Mouse (Mus musculus) ovary, postnatal 36 days (tissue): ENCODE results near the gene Hkdc1.

Source experiments
- DNase-seq: peaks from one replicate; pipeline ENCODE4 v3.0.0; 2022; ENCODE audit warnings: low spot score, mixed read lengths

Hkdc1 gene

GRCm38 (mm10) chr10:62379808-62380207 is 42.5 kb downstream of the Hkdc1 start, which contains the start of gene Hk1:
Hk1 (minus strand) TSS chr10:62379908.
- DNase-seq: no peak

GRCm38 (mm10) chr10:62358827-62359226 is 63.5 kb downstream of the Hkdc1 start:
- no peak for DNase-seq

GRCm38 (mm10) chr10:62356105-62356730 is 66.1 kb downstream of the Hkdc1 start:
- no peak for DNase-seq

- no peak for DNase-seq
These were observed 77.1 kb downstream of the Hkdc1 start for GRCm38 (mm10) chr10:62345147-62345546.

GRCm38 (mm10) chr10:62344004-62344752 is 78.1 kb downstream of the Hkdc1 start:
- no peak for DNase-seq

- DNase-seq: no peak
These were observed 79.8 kb downstream of the Hkdc1 start for GRCm38 (mm10) chr10:62342512-62342911.

- no peak for DNase-seq
These were observed 80.3 kb downstream of the Hkdc1 start for GRCm38 (mm10) chr10:62341956-62342355.

DNA sequence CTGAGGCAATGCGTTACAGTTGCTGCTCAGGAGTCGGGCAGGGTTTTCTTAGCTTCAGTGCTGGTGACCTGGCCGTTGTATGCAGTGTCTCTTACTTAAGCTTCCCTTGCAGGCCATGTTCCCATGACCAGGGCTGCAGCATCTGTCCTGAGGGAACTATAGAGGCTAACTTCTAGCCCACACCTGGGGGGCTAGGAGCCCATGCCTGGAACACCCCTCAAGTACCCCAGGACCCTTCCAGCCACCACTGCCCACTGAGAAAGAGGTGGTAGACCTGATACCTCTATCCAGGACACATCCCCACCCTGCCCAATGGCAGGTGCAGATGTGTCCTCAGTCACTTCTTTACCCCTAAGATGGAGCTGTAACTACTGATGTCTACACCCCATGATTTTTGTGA is 81.3 kb downstream of the Hkdc1 start:
- DNase-seq: no peak

DNA sequence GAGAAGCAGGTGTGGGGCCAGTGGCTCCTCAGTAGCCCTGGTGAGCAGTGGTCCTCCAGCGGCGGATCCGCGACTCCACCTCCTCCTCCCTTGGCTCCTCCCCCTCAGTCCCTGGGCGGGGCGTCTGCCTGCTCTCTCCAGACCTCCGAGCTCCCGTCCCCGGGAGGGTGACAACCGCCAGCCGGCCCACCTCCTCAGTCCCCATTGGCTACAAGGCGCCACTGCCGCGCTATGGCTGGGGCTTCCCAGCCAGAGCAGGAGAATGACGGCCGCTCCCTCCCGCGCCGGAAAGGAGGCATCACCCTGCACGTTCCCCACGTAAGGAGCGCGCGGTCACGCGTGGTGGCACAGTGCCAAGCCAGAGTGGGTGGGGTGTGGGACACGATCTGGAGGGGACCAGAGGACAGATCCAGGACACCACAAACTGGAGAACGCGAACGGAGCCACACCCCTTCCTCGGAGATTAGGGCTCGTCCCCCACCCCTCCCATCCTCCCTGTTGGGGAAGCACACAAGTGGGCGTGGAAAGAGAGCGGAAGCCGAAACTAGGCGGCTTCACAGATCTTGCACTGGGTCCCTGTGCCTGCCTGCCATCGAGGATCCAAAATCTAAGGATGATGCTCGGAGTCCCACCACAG is 82.1 kb downstream of the Hkdc1 start:
- DNase-seq: peak; percentile 97

DNA sequence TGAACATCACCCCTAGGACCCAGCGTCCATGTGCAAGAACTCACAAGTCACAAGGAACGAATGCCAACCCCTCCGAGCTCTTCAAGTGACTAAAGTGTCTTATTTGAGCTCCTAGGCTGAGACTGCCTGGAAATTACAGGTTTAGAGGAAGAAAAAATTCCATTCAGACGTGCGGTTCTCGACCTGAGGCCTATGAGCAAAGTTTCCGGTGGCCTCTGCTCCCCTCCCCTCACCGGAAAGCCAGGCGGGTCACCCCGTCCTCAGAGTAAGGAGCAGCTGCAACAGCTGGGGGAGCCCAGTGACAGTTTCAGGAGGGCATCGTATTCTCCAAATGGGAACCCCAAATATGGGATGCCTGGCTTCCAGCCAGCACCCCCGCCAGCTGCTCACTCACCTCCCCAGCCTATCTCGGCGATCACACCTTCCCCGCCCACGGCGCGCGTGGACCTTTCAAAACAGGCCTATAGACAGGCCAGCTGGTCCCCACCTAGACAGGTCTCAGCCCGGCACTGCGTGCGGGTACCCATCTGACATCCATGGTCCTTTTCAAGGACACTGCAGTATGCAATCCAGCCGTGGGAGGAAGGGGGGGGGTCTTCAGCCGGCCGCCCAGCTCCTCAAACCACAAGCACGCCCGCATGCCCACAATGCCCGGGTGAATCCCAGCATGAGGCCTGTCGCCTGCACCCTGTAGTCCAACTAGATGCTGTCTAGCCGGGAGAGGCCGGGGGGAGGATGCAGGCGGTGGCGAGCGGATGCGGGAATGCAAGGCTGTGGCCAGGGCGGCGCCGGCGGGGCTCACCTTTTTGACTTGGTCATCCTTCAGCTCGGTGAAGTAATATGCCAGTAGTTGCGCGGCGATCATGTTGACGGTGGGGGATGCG is 82.8 kb downstream of the Hkdc1 start:
- peak; percentile 41 for DNase-seq

DNA sequence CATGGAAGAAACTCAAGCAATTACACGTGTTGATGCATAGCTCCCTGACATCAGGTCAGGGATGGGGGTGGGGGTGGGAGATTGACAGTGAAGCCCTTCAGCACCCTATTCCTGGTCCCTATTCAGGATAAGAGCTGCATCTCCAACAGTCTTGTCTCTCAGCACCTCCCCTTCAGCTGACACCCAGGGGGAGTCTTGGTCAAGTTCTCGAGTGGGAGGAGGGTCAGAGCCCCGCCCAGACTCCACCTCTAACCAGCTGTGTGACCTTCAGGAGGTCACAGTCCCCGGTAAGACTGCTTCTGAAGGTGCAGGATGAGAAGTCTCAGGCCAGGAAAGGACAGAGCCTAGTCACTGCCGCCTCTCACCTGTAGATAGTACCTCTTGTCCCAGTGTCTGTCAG is 83.7 kb downstream of the Hkdc1 start:
- no peak for DNase-seq

- no peak for DNase-seq
These were observed 84.1 kb downstream of the Hkdc1 start for GRCm38 (mm10) chr10:62338176-62338575.

- DNase-seq: no peak
These were observed 85.4 kb downstream of the Hkdc1 start for GRCm38 (mm10) chr10:62336601-62337578.

GRCm38 (mm10) chr10:62335423-62335776 is 86.9 kb downstream of the Hkdc1 start:
- no peak for DNase-seq

- no peak for DNase-seq
These were observed 87.4 kb downstream of the Hkdc1 start for GRCm38 (mm10) chr10:62334686-62335422.

DNA sequence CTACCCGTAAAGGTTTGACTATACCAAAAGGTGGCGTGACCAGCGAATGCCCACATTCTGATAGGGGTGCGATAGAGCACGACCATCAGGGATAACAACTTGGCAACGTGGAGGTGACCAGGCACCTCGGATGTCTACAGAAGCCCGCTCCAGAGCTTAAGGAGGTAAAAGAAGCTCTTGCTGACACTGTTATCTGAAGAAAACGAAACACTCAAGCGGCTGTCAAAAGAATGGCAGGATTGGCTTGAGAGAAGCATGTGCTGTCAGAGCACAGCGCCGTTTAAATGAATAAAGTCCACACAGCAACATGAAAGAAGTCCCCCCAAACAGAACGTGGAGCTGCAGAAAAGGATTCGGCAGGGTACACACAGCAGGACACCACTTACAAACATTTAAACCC is 89.0 kb downstream of the Hkdc1 start:
- no peak for DNase-seq
